Comparison of ENCODE assay signal across 18 mouse cellular contexts in genomic region chr1:89117062-89117461, GRCm38 (mm10). TPM values are rescaled to one million over a fixed set of nuclear protein-coding genes. Genes with fewer than 3 reads are reported as not detected.
DNase-seq lines count a peak whose midpoint lies in the region; ATAC-seq and TF ChIP-seq lines count a peak whose summit lies in the region.
"Had no signal": no experiment of that assay in that cellular context is flagged by ENCODE, and none has a peak within 500 bp of the region (broad histone marks: within the 10 kb centered on the region; RNA-seq: fewer than 3 reads in every experiment).

No protein-coding gene starts in this region.

- 0 out of 2 replicates have a peak, but pooled peaks have one; percentile 53 for ATAC-seq in cerebellum, adult (ENCODE audit: insufficient number of reproducible peaks, low FRiP score, low TSS enrichment)
- no peak for ATAC-seq in lung, embryonic 16.5 days (ENCODE audit: low read depth)
- ATAC-seq in erythroblast, adult 5-6 weeks (replicated peaks; ENCODE audit: low FRiP score, poor library complexity, severe bottlenecking): no peak
- ATAC-seq: intestine, postnatal 0 days; liver, postnatal 0 days; midbrain, embryonic 16.5 days had no signal

- H3K36me3 ChIP-seq in heart, adult 2 months (ENCODE audit: control insufficient read depth, insufficient read depth, low read length): no peaks in the 10 kb centered on the region
- H3K36me3 ChIP-seq in lung, embryonic 16.5 days (ENCODE audit: control insufficient read depth, insufficient read depth, low read length): no peaks in the 10 kb centered on the region
- H3K36me3 ChIP-seq: limb, embryonic 15.5 days; neural tube, embryonic 12.5 days had no signal

- H3K9ac ChIP-seq in heart, adult 2 months (ENCODE audit: low read depth, low read length): no peak overlapping the region
- no peak overlapping the region for H3K9ac ChIP-seq in lung, embryonic 16.5 days (ENCODE audit: low read length)
- H3K9ac ChIP-seq: limb, embryonic 15.5 days; liver, postnatal 0 days; neural tube, embryonic 12.5 days had no signal

- intact Hi-C loops in heart, adult 2 months (cut with DNase I): no loop called here
- intact Hi-C loops in heart, postnatal 14 days (cut with DNase I): loop anchor here (5.0 kb wide), 1 partner anchor 75 kb away; no protein-coding TSS in a partner anchor

- no peak overlapping the region for H3K4me3 ChIP-seq in heart, adult 2 months
- H3K4me3 ChIP-seq in lung, embryonic 16.5 days (ENCODE audit: low read length): no peak overlapping the region
- H3K4me3 ChIP-seq: erythroblast, embryonic 14.5 days; layer of hippocampus, adult 2 months; limb, embryonic 15.5 days; neural tube, embryonic 12.5 days had no signal

- DNase-seq in cerebellum, adult 8-10 months: no peak
- DNase-seq in heart, adult 2 months: no peak
- no peak for DNase-seq in heart, postnatal 14 days
- DNase-seq in lung, postnatal 10 days: no peak
- no peak for DNase-seq in thymus, postnatal 14 days
- DNase-seq: heart, postnatal 4 days; liver, postnatal 0 days had no signal

- no peak for TF ChIP-seq EP300 in heart, adult 2 months (IDR thresholded peaks at IDR 0.05; ENCODE audit: insufficient read depth, low read depth, low read length)

- no peak overlapping the region for H3K4me2 ChIP-seq in lung, embryonic 16.5 days (ENCODE audit: low read depth, low read length)
- H3K4me2 ChIP-seq: limb, embryonic 15.5 days; neural tube, embryonic 12.5 days had no signal

- H3K27ac ChIP-seq in heart, adult 2 months: peak overlapping the region; percentile 64; the same call in 1 of the 2 replicates
- H3K27ac ChIP-seq in lung, embryonic 16.5 days (ENCODE audit: low read length): peak overlapping the region; percentile 34; the same call in 1 of the 2 replicates
- H3K27ac ChIP-seq: kidney, postnatal 0 days; limb, embryonic 15.5 days; neural tube, embryonic 12.5 days had no signal

- WGBS in heart, adult 2 months: 80% methylated on average over 5 of the region's 5 CpGs
- 75% methylated on average over 5 of the region's 5 CpGs for WGBS in lung, embryonic 16.5 days

- peaks cover 37% of the 10 kb centered on the region for H3K4me1 ChIP-seq in heart, adult 2 months (ENCODE audit: control insufficient read depth, insufficient read depth, low read length)
- H3K4me1 ChIP-seq in lung, embryonic 16.5 days (replicated peaks; ENCODE audit: control insufficient read depth, insufficient read depth, low read length): peaks cover 44% of the 10 kb centered on the region

- peaks cover 8% of the 10 kb centered on the region for H3K79me2 ChIP-seq in heart, adult 2 months (replicated peaks; ENCODE audit: control insufficient read depth, insufficient read depth, low read length)

- no peaks in the 10 kb centered on the region for H3K9me3 ChIP-seq in lung, embryonic 16.5 days (ENCODE audit: control insufficient read depth, low read length)
- H3K9me3 ChIP-seq: limb, embryonic 15.5 days; neural tube, embryonic 12.5 days had no signal

- H3K27me3 ChIP-seq in heart, adult 2 months (ENCODE audit: control insufficient read depth, insufficient read depth, low read length): no peaks in the 10 kb centered on the region
- no peaks in the 10 kb centered on the region for H3K27me3 ChIP-seq in lung, embryonic 16.5 days (ENCODE audit: control insufficient read depth, insufficient read depth, low read depth, low read length)
- H3K27me3 ChIP-seq: CH12.LX; limb, embryonic 15.5 days; neural tube, embryonic 12.5 days had no signal

- TF ChIP-seq POLR2A in heart, adult 2 months (IDR thresholded peaks at IDR 0.05; ENCODE audit: insufficient read depth, low read depth, low read length): no peak

- no peak for TF ChIP-seq CTCF in heart, adult 2 months (IDR thresholded peaks at IDR 0.05)

RNA-seq across cellular contexts. Expression of gene Sh3bp4, which starts 46.8 kb away (rescaled TPM):
- total RNA-seq in heart, adult 2 months (2021): 10 to 100 TPM in 1 of 2 experiments, 1 to 10 TPM in 1; 10.0 to 11.1 TPM
- polyA plus RNA-seq in heart, adult 2 months (2012; rRNA removed): 8.6 and 10.2 TPM in 2 replicates
- total RNA-seq in heart, postnatal 14 days (2021): 10 to 100 TPM; 15.5 to 17.1 TPM
- 26.4 and 27.8 TPM in 2 replicates for polyA plus RNA-seq in lung, embryonic 16.5 days (2015; fragmentation: Nextera tagmentation; extraction: Ambion mirVana)
- total RNA-seq in erythroblast, adult 5-6 weeks (2015; ENCODE audit: low replicate concordance): 0.21 TPM in 1 of 2 replicates, not detected in the other
- total RNA-seq in erythroblast, adult 5-6 weeks (2017; ENCODE audit: low replicate concordance): 0.51 TPM in 1 of 2 replicates, not detected in the other
- total RNA-seq: CH12.LX had no signal
- polyA plus RNA-seq: erythroblast, embryonic 14.5 days had no signal

Comparison
In these comparisons a context has a peak if more than half of its experiments do, and no peak if none do; other contexts are left out.
1. RNA of gene Sh3bp4, which starts 46.8 kb away (total RNA-seq): 15.5 to 17.1 TPM in heart, postnatal 14 days and 10.0 to 11.1 TPM in heart, adult 2 months; 0.21 to 0.51 TPM in erythroblast, adult 5-6 weeks; every median in the first group is over 4 times any median in the second.